Mouse (Mus musculus) C2C12 (cell line): Measurements from ENCODE around the gene Enpp7. TPM values are rescaled to one million over a fixed set of nuclear protein-coding genes. Genes with fewer than 3 reads are reported as not detected.

Experiments
- H3K27me3 ChIP-seq: one replicate; pipeline ENCODE4 v1.6.1; 2011; ENCODE audit not compliant: control insufficient read depth, insufficient read depth, insufficient read length
- H3K36me3 ChIP-seq: one replicate; pipeline ENCODE4 v1.6.1; 2011; ENCODE audit not compliant: control insufficient read depth, insufficient read depth
- H3K4me3 ChIP-seq: one replicate; pipeline ENCODE4 v1.5.1; 2011; ENCODE audit warnings: mild to moderate bottlenecking, control low read depth; ENCODE audit not compliant: poor library complexity, insufficient read depth, severe bottlenecking
- H3K79me2 ChIP-seq: one replicate; pipeline ENCODE4 v1.6.1; 2011; ENCODE audit not compliant: control insufficient read depth, insufficient read depth
- H3K79me3 ChIP-seq: one replicate; pipeline ENCODE4 v1.6.1; 2011; ENCODE audit warnings: low read depth, control low read depth
- H3ac ChIP-seq: one replicate; pipeline ENCODE3; 2011; ENCODE audit warnings: low read depth; ENCODE audit not compliant: control insufficient read depth, insufficient read length
- CEBPB ChIP-seq: IDR thresholded peaks from one replicate; pipeline ENCODE4 v1.6.1; 2011; ENCODE audit warnings: low read depth, mild to moderate bottlenecking, control low read depth, moderate library complexity
- CTCF ChIP-seq: IDR thresholded peaks from one replicate; pipeline ENCODE4 v1.5.1; 2011; ENCODE audit not compliant: control insufficient read depth, insufficient read depth, insufficient read length
- FOSL1 ChIP-seq: IDR thresholded peaks from one replicate; pipeline ENCODE4 v1.8.0; 2011; ENCODE audit warnings: mild to moderate bottlenecking, low read length; ENCODE audit not compliant: poor library complexity, insufficient read depth, severe bottlenecking
- MAX ChIP-seq: IDR thresholded peaks from one replicate; pipeline ENCODE4 v1.6.1; 2011; ENCODE audit warnings: mild to moderate bottlenecking, control low read depth
- MYOD1 ChIP-seq: IDR thresholded peaks from one replicate; pipeline ENCODE4 v1.6.1; 2011; ENCODE audit warnings: low read depth; ENCODE audit not compliant: control insufficient read depth, insufficient read length
- MYOG ChIP-seq: IDR thresholded peaks from one replicate; pipeline ENCODE4 v1.6.1; 2011; ENCODE audit not compliant: control insufficient read depth, insufficient read length; ENCODE audit errors: extremely low read depth
- USF1 ChIP-seq: IDR thresholded peaks from one replicate; pipeline ENCODE4 v1.6.1; 2011; ENCODE audit warnings: low read depth, mild to moderate bottlenecking, control low read depth, moderate library complexity
- polyA plus RNA-seq: library from polyadenylated mRNA; unstranded; fragments of >200 nt; fragmentation: generic; extraction: Trizol; gene quantifications from one replicate; pipeline ENCODE4 v1.2.1, GENCODE M21; 2012; ENCODE audit warnings: missing spikeins

The Enpp7 gene
- polyA plus RNA-seq, 1 experiment, result not detected

DNA sequence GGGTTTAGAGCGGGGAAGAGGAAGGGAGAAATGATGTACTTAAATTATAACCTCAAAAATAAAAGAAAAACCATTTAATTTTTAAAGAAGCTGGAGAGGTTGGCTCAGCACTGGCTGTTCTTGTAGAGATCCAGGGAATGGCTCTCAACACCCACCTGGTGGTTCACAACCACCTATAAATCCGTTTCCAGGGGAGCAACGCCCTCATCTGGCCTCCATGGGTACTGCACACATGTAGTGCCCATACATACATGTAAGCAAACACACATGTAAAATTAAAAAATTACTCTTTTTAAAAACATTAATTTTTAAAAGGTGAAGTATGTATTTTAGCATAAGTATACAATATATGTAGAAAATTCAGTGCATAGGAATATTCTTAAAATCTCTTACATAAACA is 18.5 kb downstream of the Enpp7 start:
- Histone ChIP-seq H3K36me3 (no peaks in the 10 kb centered on the region), H3K79me2 (no peaks in the 10 kb centered on the region), H3K4me3 (no peak overlapping the region), H3K79me3 (no peaks in the 10 kb centered on the region), H3K27me3 (peaks cover 21% of the 10 kb centered on the region), H3ac (no peak overlapping the region)
- no peak for TF ChIP-seq FOSL1
- TF ChIP-seq MYOD1, result no peak
- TF ChIP-seq CTCF, result no peak
- TF ChIP-seq CEBPB, result no peak
- TF ChIP-seq MYOG, result no peak

DNA sequence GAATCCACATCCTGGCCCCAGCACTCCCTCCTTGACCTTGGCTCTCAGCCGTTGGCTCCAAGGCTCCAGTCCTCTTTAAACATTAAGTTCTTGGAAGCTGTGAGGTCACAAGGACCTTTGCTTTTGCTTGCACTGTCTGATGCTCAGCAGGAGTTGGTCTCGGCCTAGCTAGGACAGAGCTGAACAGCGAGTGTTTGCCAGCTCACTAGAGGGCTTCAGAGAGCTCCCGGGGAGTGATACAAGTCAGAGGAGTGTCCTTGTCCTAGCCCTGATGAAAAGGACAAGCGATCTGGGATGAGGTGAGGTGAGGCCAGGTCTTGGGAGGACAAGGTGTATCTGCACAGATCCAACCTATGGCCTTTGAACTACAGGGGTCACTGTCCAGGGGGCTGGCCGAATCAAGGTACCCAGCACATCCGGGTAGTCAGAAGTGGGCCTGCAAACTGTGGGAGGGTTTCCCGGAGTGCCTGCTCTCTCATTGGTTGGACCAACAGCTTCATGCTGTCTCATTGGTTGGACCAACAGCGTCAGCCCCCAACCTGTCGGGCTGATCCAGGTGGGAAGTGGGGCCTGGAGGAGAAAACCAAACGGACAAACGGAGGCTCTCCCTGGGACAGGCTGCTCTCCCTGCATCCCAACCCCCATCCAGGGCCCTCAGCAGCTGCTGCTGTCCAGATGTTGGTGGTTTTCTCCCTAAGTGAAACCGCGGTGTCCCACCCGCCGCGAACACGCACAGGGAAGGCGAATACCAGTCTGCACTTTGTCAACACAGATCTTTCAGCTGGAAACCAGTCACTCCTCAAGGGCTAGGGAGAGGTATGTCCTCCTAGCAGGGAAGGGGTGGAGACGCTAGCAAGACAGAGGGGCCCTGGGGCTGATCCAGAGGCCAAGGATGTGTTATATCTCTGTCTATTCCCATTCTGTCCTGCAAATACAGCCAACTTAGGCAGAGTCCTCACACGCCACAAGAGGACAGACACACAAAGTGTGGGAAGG is 19.8 kb downstream of the Enpp7 start:
- Histone ChIP-seq H3K36me3 (no peaks in the 10 kb centered on the region), H3K79me2 (no peaks in the 10 kb centered on the region), H3K79me3 (no peaks in the 10 kb centered on the region), H3K4me3 (no peak overlapping the region), H3K27me3 (peaks cover 21% of the 10 kb centered on the region), H3ac (no peak overlapping the region)
- TF ChIP-seq CTCF (no peak), FOSL1 (no peak), MYOD1 (no peak), USF1 (no peak), MYOG (no peak), CEBPB (no peak), MAX (no peak)

DNA sequence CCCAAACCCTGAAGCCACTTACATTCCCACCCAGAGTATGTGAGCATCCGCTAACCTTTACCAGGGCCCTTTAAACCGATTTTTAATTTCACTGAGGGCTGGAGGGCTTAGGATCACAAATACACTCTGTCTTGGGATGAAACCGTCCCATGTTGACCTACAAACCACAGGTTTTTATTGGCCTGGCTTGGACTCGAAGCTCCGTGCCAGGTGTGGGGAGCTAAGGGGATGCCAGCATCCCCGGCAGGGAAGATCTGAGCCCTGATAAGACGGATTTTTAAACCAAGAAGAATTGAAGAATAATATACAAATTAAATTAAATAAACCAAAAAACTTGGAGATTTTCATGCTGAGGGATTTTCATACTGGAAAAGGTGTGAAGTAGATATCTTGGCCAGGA is 26.5 kb downstream of the Enpp7 start:
- H3K4me3 ChIP-seq, result no peak overlapping the region
- no peak for TF ChIP-seq CTCF
- no peak for TF ChIP-seq CEBPB
- TF ChIP-seq MYOG, result no peak
- TF ChIP-seq FOSL1, result no peak
- TF ChIP-seq MYOD1, result no peak
- H3ac ChIP-seq, result no peak overlapping the region
- H3K79me3 ChIP-seq, result no peaks in the 10 kb centered on the region
- H3K79me2 ChIP-seq, result no peaks in the 10 kb centered on the region
- no peaks in the 10 kb centered on the region for H3K36me3 ChIP-seq
- H3K27me3 ChIP-seq, result no peaks in the 10 kb centered on the region

DNA sequence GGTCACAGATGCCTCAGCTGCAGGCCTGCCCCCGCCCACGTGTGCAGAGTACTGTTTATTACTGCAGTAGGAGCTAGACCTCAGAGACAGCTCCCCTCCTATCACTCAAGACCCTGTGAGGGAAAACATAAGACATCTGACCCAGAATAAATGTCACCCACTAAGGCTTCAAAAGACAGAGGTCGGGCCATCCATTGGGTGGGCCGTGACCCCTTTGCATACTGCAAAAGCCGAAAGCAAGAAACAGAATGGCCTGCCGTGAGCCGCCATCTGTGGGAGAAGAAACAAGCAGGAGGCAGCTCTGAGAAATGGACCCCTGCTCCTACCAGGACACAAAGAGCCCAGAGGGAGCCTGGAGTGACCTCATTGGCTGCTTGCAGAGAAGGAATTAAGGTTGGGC is 29.5 kb downstream of the Enpp7 start:
- H3K36me3 ChIP-seq, result no peaks in the 10 kb centered on the region
- no peaks in the 10 kb centered on the region for H3K79me2 ChIP-seq
- TF ChIP-seq MYOD1 (no peak), USF1 (no peak), MYOG (no peak), CTCF (no peak), CEBPB (no peak), FOSL1 (no peak), MAX (no peak)
- H3K4me3 ChIP-seq, result no peak overlapping the region
- H3K79me3 ChIP-seq, result no peaks in the 10 kb centered on the region
- no peak overlapping the region for H3ac ChIP-seq
- no peaks in the 10 kb centered on the region for H3K27me3 ChIP-seq

DNA sequence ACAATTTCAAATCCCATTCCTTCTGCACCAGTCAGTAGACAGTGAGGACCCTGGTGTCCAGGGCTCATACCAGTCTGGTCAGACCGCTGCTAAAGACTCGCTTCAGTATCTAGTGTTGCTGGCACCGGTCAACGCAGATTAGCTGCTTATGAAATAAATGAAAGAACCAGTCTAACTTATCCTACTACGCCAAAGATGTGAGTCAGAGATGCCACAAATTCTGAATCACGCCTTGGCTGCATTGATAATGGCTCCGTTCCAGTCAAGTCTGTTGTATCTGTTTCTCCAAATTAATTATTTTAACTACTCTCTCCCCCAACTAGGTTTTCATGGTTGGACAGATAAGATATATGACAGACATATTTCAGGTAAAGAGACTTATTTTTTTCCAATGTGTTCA is 33.2 kb downstream of the Enpp7 start:
- Histone ChIP-seq H3K79me3 (peaks cover 22% of the 10 kb centered on the region), H3K4me3 (no peak overlapping the region), H3ac (no peak overlapping the region), H3K79me2 (peaks cover 32% of the 10 kb centered on the region), H3K36me3 (no peaks in the 10 kb centered on the region), H3K27me3 (no peaks in the 10 kb centered on the region)
- TF ChIP-seq FOSL1 (no peak), MYOD1 (no peak), USF1 (no peak), CEBPB (peak; percentile 8)

DNA sequence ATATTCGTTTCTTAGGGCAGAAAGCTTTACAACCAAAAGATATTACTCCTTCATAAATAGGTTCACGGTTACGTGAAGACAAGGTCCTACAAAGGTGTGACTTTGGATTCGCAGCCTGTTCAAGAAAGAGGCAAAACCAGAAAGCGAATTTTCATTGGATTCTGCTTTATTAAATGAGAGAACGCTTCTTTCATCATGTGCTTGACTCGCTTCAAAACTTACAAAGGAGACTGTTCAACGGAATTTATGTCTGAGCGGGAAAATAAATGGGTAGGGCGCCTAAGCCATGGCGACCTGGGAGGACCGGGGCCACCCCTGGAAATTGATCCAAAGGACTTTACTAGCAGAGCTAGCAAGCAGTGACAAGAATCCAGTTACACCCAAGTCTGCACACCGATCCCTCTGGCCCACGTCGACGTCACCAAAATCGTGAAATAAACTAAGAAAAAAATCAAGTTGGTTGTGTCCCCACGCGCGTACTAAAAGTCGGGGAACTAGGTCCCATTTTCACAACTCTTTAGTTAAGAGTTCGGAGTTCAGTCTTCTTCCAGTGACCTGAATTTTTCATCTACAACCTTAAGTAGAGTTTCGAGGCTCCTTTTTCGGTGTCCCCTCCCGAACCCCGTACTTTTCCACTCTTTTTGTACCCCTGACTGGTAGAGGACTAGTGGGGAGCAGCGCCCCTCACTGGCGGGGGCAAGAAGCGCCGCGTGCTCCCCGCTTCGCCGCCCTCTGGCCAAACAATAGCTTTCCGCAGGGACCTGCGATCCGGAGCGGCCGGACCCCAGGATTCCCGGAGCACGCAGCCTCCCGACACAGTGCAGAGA is 34.3 kb downstream of the Enpp7 start:
- Histone ChIP-seq H3K79me3 (peaks cover 30% of the 10 kb centered on the region), H3ac (peak overlapping the region; percentile 69), H3K36me3 (peaks cover 8% of the 10 kb centered on the region), H3K79me2 (peaks cover 41% of the 10 kb centered on the region), H3K4me3 (peak overlapping the region; percentile 67), H3K27me3 (no peaks in the 10 kb centered on the region)
- no peak for TF ChIP-seq CEBPB
- peak; percentile 68 for TF ChIP-seq CTCF
- TF ChIP-seq MAX, result no peak
- TF ChIP-seq FOSL1, result no peak
- TF ChIP-seq MYOD1, result no peak
